27 mouse cellular contexts compared by ENCODE assay signal in genomic region chr4:62778621-62779020, GRCm38 (mm10).
"Had no signal": no experiment of that assay in that cellular context is flagged by ENCODE, and none has a peak within 500 bp of the region (broad histone marks: within the 10 kb centered on the region; RNA-seq: fewer than 3 reads in every experiment).

No protein-coding gene starts in this region.

- H3K36me3 ChIP-seq: embryonic facial prominence, embryonic 10.5 days; embryonic facial prominence, embryonic 12.5 days; embryonic facial prominence, embryonic 13.5 days; embryonic facial prominence, embryonic 15.5 days; forebrain, embryonic 10.5 days; forebrain, embryonic 12.5 days; forebrain, embryonic 15.5 days had no signal

- H3K9ac ChIP-seq: embryonic facial prominence, embryonic 12.5 days; embryonic facial prominence, embryonic 13.5 days; embryonic facial prominence, embryonic 15.5 days; forebrain, embryonic 12.5 days; forebrain, embryonic 13.5 days; forebrain, embryonic 15.5 days; forebrain, postnatal 0 days had no signal

- DNase-seq: cerebellum, adult 8-10 months; cerebellum, adult 9-10 months; cerebellum, adult 9-11 months; cerebellum, postnatal 10 days; cerebellum, postnatal 14 days; cerebellum, postnatal 25 days; cerebellum, postnatal 36 days; embryo, embryonic 11 days; forebrain, postnatal 0 days; gastrocnemius, postnatal 10 days; gastrocnemius, postnatal 14 days; gastrocnemius, postnatal 25 days; gastrocnemius, postnatal 36 days; heart, adult 11 months; heart, adult 18-20 months; heart, adult 2 months had no signal

- H3K4me3 ChIP-seq: embryonic facial prominence, embryonic 10.5 days; embryonic facial prominence, embryonic 12.5 days; embryonic facial prominence, embryonic 13.5 days; embryonic facial prominence, embryonic 15.5 days; erythroblast, embryonic 14.5 days; forebrain, embryonic 10.5 days; forebrain, embryonic 12.5 days; forebrain, embryonic 13.5 days; forebrain, embryonic 15.5 days; heart, adult 2 months had no signal

- ATAC-seq: forebrain, embryonic 13.5 days; forebrain, embryonic 14.5 days; forebrain, embryonic 15.5 days; forebrain, embryonic 16.5 days; forebrain, postnatal 0 days had no signal

- H3K9me3 ChIP-seq: embryonic facial prominence, embryonic 10.5 days; embryonic facial prominence, embryonic 12.5 days; embryonic facial prominence, embryonic 13.5 days; embryonic facial prominence, embryonic 15.5 days; forebrain, embryonic 10.5 days; forebrain, embryonic 12.5 days; forebrain, embryonic 13.5 days; forebrain, embryonic 15.5 days had no signal

- H3K4me2 ChIP-seq: embryonic facial prominence, embryonic 12.5 days; embryonic facial prominence, embryonic 13.5 days; embryonic facial prominence, embryonic 15.5 days; forebrain, embryonic 12.5 days; forebrain, embryonic 13.5 days; forebrain, embryonic 15.5 days had no signal

- H3K27ac ChIP-seq: embryonic facial prominence, embryonic 10.5 days; embryonic facial prominence, embryonic 12.5 days; embryonic facial prominence, embryonic 13.5 days; embryonic facial prominence, embryonic 15.5 days; forebrain, embryonic 10.5 days; forebrain, embryonic 12.5 days; forebrain, embryonic 13.5 days; forebrain, embryonic 15.5 days; heart, adult 2 months had no signal
